Mouse (Mus musculus): ENCODE data around the gene Shox2. TPM values are rescaled to one million over a fixed set of nuclear protein-coding genes. Genes with fewer than 3 reads are reported as not detected.

Gene Shox2
- polyA plus RNA-seq, 1 experiment from 2014 or later: not detected

GRCm38 (mm10) chr3:66980111-66980975 lies 1.2 kb downstream of the Shox2 start:
- H3K27ac ChIP-seq (ENCODE audit: low read length): no peak overlapping the region
- 4% methylated on average over 28 of the region's 29 CpGs for WGBS

DNA sequence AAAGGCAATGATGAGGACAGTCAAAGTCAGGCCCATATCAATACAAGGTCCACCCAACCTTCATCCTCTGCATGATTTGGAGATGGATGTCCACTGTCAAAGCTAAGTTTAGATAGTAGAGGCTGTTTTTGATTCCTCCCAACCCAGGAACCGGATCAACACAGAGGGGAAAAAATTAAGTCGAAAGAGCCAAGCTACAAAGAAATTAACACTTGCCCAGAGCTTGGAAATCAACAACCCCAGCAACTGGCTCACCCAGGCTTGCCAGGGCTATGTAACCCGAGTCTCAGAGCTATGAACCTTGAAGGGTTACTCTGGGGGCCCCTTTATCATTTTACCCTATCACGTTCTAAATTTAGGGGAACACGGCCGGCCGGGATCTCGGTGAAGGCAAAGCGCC lies 2.1 kb downstream of the Shox2 start:
- Histone ChIP-seq H3K36me3 (ENCODE audit: control insufficient read depth, insufficient read depth, low read length) (no peaks in the 10 kb centered on the region), H3K4me3 (ENCODE audit: low read depth, low read length) (0 out of 2 replicates have a peak overlapping the region, but pooled peaks have one; percentile 4), H3K9me3 (ENCODE audit: control insufficient read depth, low read depth, low read length) (no peaks in the 10 kb centered on the region), H3K4me2 (replicated peaks; ENCODE audit: low read depth, low read length) (no peak overlapping the region), H3K27me3 (ENCODE audit: control insufficient read depth, insufficient read depth, low read length) (peaks cover 60% of the 10 kb centered on the region), H3K4me1 (ENCODE audit: control insufficient read depth, insufficient read depth, low read length) (peaks cover 5% of the 10 kb centered on the region; the same call in 1 of the 2 replicates), H3K27ac (ENCODE audit: low read length) (no peak overlapping the region), H3K9ac (replicated peaks; ENCODE audit: low read depth, low read length) (no peak overlapping the region)
- ATAC-seq (ENCODE audit: insufficient number of reproducible peaks, insufficient read depth, low FRiP score, low read depth): no peak
- WGBS: 7% methylated on average over 9 of the region's 9 CpGs

More at GRCm38 (mm10) chr3:66980111-66980975, 1.2 kb downstream of the Shox2 start:
- H3K9ac ChIP-seq (replicated peaks; ENCODE audit: low read depth, low read length): no peak overlapping the region
- no peaks in the 10 kb centered on the region for H3K36me3 ChIP-seq (ENCODE audit: control insufficient read depth, insufficient read depth, low read length)
- H3K4me1 ChIP-seq (ENCODE audit: control insufficient read depth, insufficient read depth, low read length): peaks cover 5% of the 10 kb centered on the region; the same call in 1 of the 2 replicates
- H3K9me3 ChIP-seq (ENCODE audit: control insufficient read depth, low read depth, low read length): no peaks in the 10 kb centered on the region
- H3K4me2 ChIP-seq (replicated peaks; ENCODE audit: low read depth, low read length): peak overlapping the region; percentile 78
- H3K4me3 ChIP-seq (ENCODE audit: low read depth, low read length): peak overlapping the region; percentile 41
- no peak for ATAC-seq (ENCODE audit: insufficient number of reproducible peaks, insufficient read depth, low FRiP score, low read depth)
- peaks cover 53% of the 10 kb centered on the region for H3K27me3 ChIP-seq (ENCODE audit: control insufficient read depth, insufficient read depth, low read length)

DNA sequence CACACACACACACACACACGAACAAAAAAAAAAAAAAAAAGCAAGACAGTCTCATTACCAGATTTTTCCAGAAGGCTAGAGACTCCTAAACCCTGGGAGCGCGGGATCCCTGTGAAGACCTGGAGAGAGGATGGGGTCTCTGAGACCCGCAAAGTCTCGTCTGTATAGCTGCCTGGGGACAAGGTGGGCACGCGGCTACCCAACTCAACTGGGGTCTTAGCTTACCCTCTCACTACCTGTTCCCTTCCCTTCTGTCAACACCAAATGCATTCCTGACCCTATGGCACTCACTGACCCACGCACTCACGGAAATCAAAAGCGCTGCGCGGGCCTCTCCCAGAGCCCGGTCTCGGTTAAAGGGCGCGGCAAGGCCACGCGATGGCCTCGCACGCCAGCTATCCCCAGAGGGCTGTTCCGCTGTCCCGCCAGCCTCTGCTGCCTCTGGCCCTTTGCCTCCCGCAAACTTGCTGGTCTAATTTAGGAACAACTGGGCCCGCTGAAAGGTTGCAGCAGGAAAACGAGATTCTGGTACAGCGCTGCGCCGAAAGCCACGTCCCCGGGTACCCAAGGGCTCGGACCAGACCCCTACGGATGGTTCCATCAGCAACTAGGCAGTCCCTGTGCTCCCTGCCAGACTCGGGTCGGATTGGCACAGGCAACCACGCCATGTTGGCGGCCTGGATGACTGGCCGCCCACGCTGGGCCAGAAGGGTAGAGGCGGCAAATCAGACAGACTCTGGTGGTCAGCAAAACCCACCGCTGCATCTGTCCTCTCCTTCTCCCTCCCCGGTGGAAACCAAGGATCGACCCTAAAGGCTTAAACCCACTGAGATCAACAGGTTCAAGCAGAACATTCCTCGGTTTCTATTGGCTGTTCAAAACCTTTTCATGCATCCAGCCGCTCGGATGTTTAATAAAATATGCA lies 2.9 kb downstream of the Shox2 start:
- H3K4me3 ChIP-seq (ENCODE audit: low read depth, low read length): peak overlapping the region; percentile 4; the same call in 1 of the 2 replicates
- H3K4me1 ChIP-seq (ENCODE audit: control insufficient read depth, insufficient read depth, low read length): peaks cover 5% of the 10 kb centered on the region; the same call in 1 of the 2 replicates
- no peaks in the 10 kb centered on the region for H3K36me3 ChIP-seq (ENCODE audit: control insufficient read depth, insufficient read depth, low read length)
- 1% methylated on average over 45 of the region's 45 CpGs for WGBS
- H3K4me2 ChIP-seq (replicated peaks; ENCODE audit: low read depth, low read length): no peak overlapping the region
- no peak overlapping the region for H3K27ac ChIP-seq (ENCODE audit: low read length)
- H3K9me3 ChIP-seq (ENCODE audit: control insufficient read depth, low read depth, low read length): no peaks in the 10 kb centered on the region
- ATAC-seq (ENCODE audit: insufficient number of reproducible peaks, insufficient read depth, low FRiP score, low read depth): no peak
- peaks cover 61% of the 10 kb centered on the region for H3K27me3 ChIP-seq (ENCODE audit: control insufficient read depth, insufficient read depth, low read length)
- no peak overlapping the region for H3K9ac ChIP-seq (replicated peaks; ENCODE audit: low read depth, low read length)

GRCm38 (mm10) chr3:66977811-66978456 lies 3.6 kb downstream of the Shox2 start:
- 2% methylated on average over 25 of the region's 25 CpGs for WGBS
- no peak overlapping the region for H3K4me3 ChIP-seq (ENCODE audit: low read depth, low read length)
- H3K27ac ChIP-seq (ENCODE audit: low read length): no peak overlapping the region
- no peak overlapping the region for H3K9ac ChIP-seq (replicated peaks; ENCODE audit: low read depth, low read length)
- H3K27me3 ChIP-seq (ENCODE audit: control insufficient read depth, insufficient read depth, low read length): peaks cover 65% of the 10 kb centered on the region
- no peaks in the 10 kb centered on the region for H3K36me3 ChIP-seq (ENCODE audit: control insufficient read depth, insufficient read depth, low read length)
- no peak overlapping the region for H3K4me2 ChIP-seq (replicated peaks; ENCODE audit: low read depth, low read length)
- H3K9me3 ChIP-seq (ENCODE audit: control insufficient read depth, low read depth, low read length): no peaks in the 10 kb centered on the region
- H3K4me1 ChIP-seq (ENCODE audit: control insufficient read depth, insufficient read depth, low read length): peaks cover 5% of the 10 kb centered on the region; the same call in 1 of the 2 replicates
- no peak for ATAC-seq (ENCODE audit: insufficient number of reproducible peaks, insufficient read depth, low FRiP score, low read depth)

- Histone ChIP-seq H3K36me3 (ENCODE audit: control insufficient read depth, insufficient read depth, low read length) (no peaks in the 10 kb centered on the region), H3K4me3 (ENCODE audit: low read depth, low read length) (no peak overlapping the region), H3K9me3 (ENCODE audit: control insufficient read depth, low read depth, low read length) (no peaks in the 10 kb centered on the region), H3K4me2 (replicated peaks; ENCODE audit: low read depth, low read length) (no peak overlapping the region), H3K9ac (replicated peaks; ENCODE audit: low read depth, low read length) (no peak overlapping the region), H3K27ac (ENCODE audit: low read length) (no peak overlapping the region), H3K27me3 (ENCODE audit: control insufficient read depth, insufficient read depth, low read length) (peaks cover 62% of the 10 kb centered on the region), H3K4me1 (ENCODE audit: control insufficient read depth, insufficient read depth, low read length) (peaks cover 5% of the 10 kb centered on the region; the same call in 1 of the 2 replicates)
- no peak for ATAC-seq (ENCODE audit: insufficient number of reproducible peaks, insufficient read depth, low FRiP score, low read depth)
- WGBS: 7% methylated on average over 13 of the region's 13 CpGs
These were observed 4.5 kb downstream of the Shox2 start for GRCm38 (mm10) chr3:66976889-66977615.

GRCm38 (mm10) chr3:66974501-66974900 lies 7.1 kb downstream of the Shox2 start:
- H3K4me2 ChIP-seq (replicated peaks; ENCODE audit: low read depth, low read length): no peak overlapping the region
- no peaks in the 10 kb centered on the region for H3K4me1 ChIP-seq (ENCODE audit: control insufficient read depth, insufficient read depth, low read length)
- no peak overlapping the region for H3K4me3 ChIP-seq (ENCODE audit: low read depth, low read length)
- H3K27ac ChIP-seq (ENCODE audit: low read length): no peak overlapping the region
- no peak overlapping the region for H3K9ac ChIP-seq (replicated peaks; ENCODE audit: low read depth, low read length)
- no peaks in the 10 kb centered on the region for H3K9me3 ChIP-seq (ENCODE audit: control insufficient read depth, low read depth, low read length)
- WGBS: 17% methylated on average over 3 of the region's 3 CpGs
- no peak for ATAC-seq (ENCODE audit: insufficient number of reproducible peaks, insufficient read depth, low FRiP score, low read depth)
- H3K36me3 ChIP-seq (ENCODE audit: control insufficient read depth, insufficient read depth, low read length): no peaks in the 10 kb centered on the region
- peaks cover 66% of the 10 kb centered on the region for H3K27me3 ChIP-seq (ENCODE audit: control insufficient read depth, insufficient read depth, low read length)

DNA sequence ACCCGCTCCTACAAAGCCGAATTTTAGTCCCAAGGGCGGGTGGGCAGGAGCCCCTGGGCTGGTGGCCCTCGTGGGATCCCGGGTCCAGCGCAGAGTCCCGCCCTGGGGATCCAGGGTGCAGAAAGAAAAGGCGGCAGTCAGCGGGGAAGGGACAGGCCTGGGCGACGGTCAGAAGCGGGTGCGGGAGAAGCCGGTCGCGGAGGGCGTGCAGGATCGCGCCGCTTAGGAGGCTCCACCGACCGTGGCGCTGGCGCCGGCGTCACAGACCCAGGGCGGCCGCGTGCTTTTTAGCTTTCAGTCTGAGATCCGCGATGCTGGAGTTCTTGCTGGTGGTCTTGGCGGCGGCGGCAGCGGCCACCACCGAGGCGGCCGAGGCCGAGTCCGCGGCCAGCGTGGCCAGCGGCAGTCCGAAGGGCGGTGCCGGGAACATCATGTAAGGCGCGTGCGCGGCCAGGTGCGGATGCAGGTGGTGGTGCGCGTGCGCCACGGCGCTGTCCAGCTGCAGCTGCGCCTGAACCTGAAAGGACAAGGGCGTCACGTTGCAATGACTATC lies 8.1 kb downstream of the Shox2 start:
- no peak overlapping the region for H3K27ac ChIP-seq (ENCODE audit: low read length)
- H3K36me3 ChIP-seq (ENCODE audit: control insufficient read depth, insufficient read depth, low read length): no peaks in the 10 kb centered on the region
- H3K4me2 ChIP-seq (replicated peaks; ENCODE audit: low read depth, low read length): peak overlapping the region; percentile 58
- H3K27me3 ChIP-seq (ENCODE audit: control insufficient read depth, insufficient read depth, low read length): peaks cover 58% of the 10 kb centered on the region
- peak; percentile 88 for ATAC-seq (ENCODE audit: insufficient number of reproducible peaks, insufficient read depth, low FRiP score, low read depth)
- peak overlapping the region; percentile 39 for H3K4me3 ChIP-seq (ENCODE audit: low read depth, low read length)
- H3K9ac ChIP-seq (replicated peaks; ENCODE audit: low read depth, low read length): no peak overlapping the region
- H3K9me3 ChIP-seq (ENCODE audit: control insufficient read depth, low read depth, low read length): no peaks in the 10 kb centered on the region
- whole genome bisulfite sequencing: under 1% methylated on average over 58 of the region's 59 CpGs
- H3K4me1 ChIP-seq (ENCODE audit: control insufficient read depth, insufficient read depth, low read length): no peaks in the 10 kb centered on the region

Data from stomach, embryonic 14.5 days (tissue).